10 mouse cellular contexts compared by ENCODE assay signal in genomic region chr15:98691486-98692147, GRCm38 (mm10). TPM values are rescaled to one million over a fixed set of nuclear protein-coding genes. Genes with fewer than 3 reads are reported as not detected.
DNase-seq lines count a peak whose midpoint lies in the region; ATAC-seq and TF ChIP-seq lines count a peak whose summit lies in the region.
"Had no signal": no experiment of that assay in that cellular context is flagged by ENCODE, and none has a peak within 500 bp of the region (broad histone marks: within the 10 kb centered on the region; RNA-seq: fewer than 3 reads in every experiment).

No protein-coding gene starts in this region.

- peak overlapping the region; percentile 82 for H3K27ac ChIP-seq in left cerebral cortex, adult 2 months
- H3K27ac ChIP-seq in embryonic facial prominence, embryonic 11.5 days (replicated peaks; ENCODE audit: low read depth, low read length): no peak overlapping the region
- no peak overlapping the region for H3K27ac ChIP-seq in thymus, adult 2 months (ENCODE audit: control insufficient read depth, insufficient read depth, low read length)
- H3K27ac ChIP-seq: embryonic facial prominence, embryonic 15.5 days had no signal

- no peak for DNase-seq in left cerebral cortex, adult 2 months (ENCODE audit: extremely low spot score in 1 of 2, low spot score in 2 of 2)
- no peak for DNase-seq in left cerebral cortex, adult 8-10 months (ENCODE audit: low spot score in 2 of 2)
- peak; percentile 57 for DNase-seq in embryonic facial prominence, embryonic 11.5 days (ENCODE audit: low spot score)
- DNase-seq in kidney, postnatal 10 days: peak; percentile 41
- DNase-seq in right cerebral cortex, postnatal 14 days: peak; percentile 42
- no peak for DNase-seq in thymus, adult 2 months
- DNase-seq in cerebellum, postnatal 4 days (ENCODE audit: low spot score in 2 of 2): no peak
- no peak for DNase-seq in natural killer cell, adult 2 months (ENCODE audit: low spot score in 2 of 2)

- H3K4me3 ChIP-seq in left cerebral cortex, adult 2 months: no peak overlapping the region
- H3K4me3 ChIP-seq in embryonic facial prominence, embryonic 11.5 days (ENCODE audit: low read depth, low read length): no peak overlapping the region
- H3K4me3 ChIP-seq in thymus, adult 2 months (ENCODE audit: control insufficient read depth, insufficient read depth, low read length): no peak overlapping the region
- H3K4me3 ChIP-seq: embryonic facial prominence, embryonic 15.5 days; megakaryocyte, embryonic 14.5 days had no signal

- no peaks in the 10 kb centered on the region for H3K9me3 ChIP-seq in embryonic facial prominence, embryonic 11.5 days (replicated peaks; ENCODE audit: control insufficient read depth, low read length)
- H3K9me3 ChIP-seq: embryonic facial prominence, embryonic 15.5 days had no signal

- intact Hi-C loops in left cerebral cortex, adult 2 months (cut with DNase I): no loop called here

- ATAC-seq in embryonic facial prominence, embryonic 11.5 days (replicated peaks; ENCODE audit: insufficient number of reproducible peaks, low FRiP score, low TSS enrichment, low read depth): no peak; the same call in 1 of the 2 replicates

- H3K27me3 ChIP-seq in embryonic facial prominence, embryonic 11.5 days (ENCODE audit: control insufficient read depth, insufficient read depth, low read length): no peaks in the 10 kb centered on the region
- H3K27me3 ChIP-seq in thymus, adult 2 months (ENCODE audit: control insufficient read depth, insufficient read depth, low read length): no peaks in the 10 kb centered on the region
- H3K27me3 ChIP-seq: embryonic facial prominence, embryonic 15.5 days had no signal

- no peak overlapping the region for H3K4me2 ChIP-seq in embryonic facial prominence, embryonic 11.5 days (ENCODE audit: low read depth, low read length)
- H3K4me2 ChIP-seq: embryonic facial prominence, embryonic 15.5 days had no signal

- H3K4me1 ChIP-seq in embryonic facial prominence, embryonic 11.5 days (ENCODE audit: control insufficient read depth, insufficient read depth, low read length): peaks cover 3% of the 10 kb centered on the region; the same call in 1 of the 2 replicates
- H3K4me1 ChIP-seq in thymus, adult 2 months (replicated peaks; ENCODE audit: control insufficient read depth, insufficient read depth, low read length): no peaks in the 10 kb centered on the region

- WGBS in embryonic facial prominence, embryonic 11.5 days: 7% methylated on average over 7 of the region's 7 CpGs
- WGBS in thymus, adult 2 months: 99% methylated on average over 7 of the region's 7 CpGs

- TF ChIP-seq POLR2A in thymus, adult 2 months (IDR thresholded peaks at IDR 0.05; ENCODE audit: control insufficient read depth, extremely low read depth, insufficient read depth, low read length, poor library complexity): no peak

- H3K9ac ChIP-seq in embryonic facial prominence, embryonic 11.5 days (replicated peaks; ENCODE audit: low read length): no peak overlapping the region
- H3K9ac ChIP-seq: embryonic facial prominence, embryonic 15.5 days had no signal

- no peaks in the 10 kb centered on the region for H3K36me3 ChIP-seq in embryonic facial prominence, embryonic 11.5 days (replicated peaks; ENCODE audit: control insufficient read depth, insufficient read depth, low read depth, low read length)
- no peaks in the 10 kb centered on the region for H3K36me3 ChIP-seq in thymus, adult 2 months (ENCODE audit: control insufficient read depth, insufficient read depth, low read length)
- H3K36me3 ChIP-seq: embryonic facial prominence, embryonic 15.5 days had no signal

- no peak for TF ChIP-seq CTCF in left cerebral cortex, adult 2 months (IDR thresholded peaks at IDR 0.05)
- TF ChIP-seq CTCF in thymus, adult 2 months (IDR thresholded peaks at IDR 0.05; ENCODE audit: borderline replicate concordance, control insufficient read depth, extremely low read depth, insufficient read depth, low read length, poor library complexity): no peak

RNA-seq across cellular contexts. Expression of gene Rnd1, which starts 14.4 kb away (rescaled TPM):
- 10 to 100 TPM; 27.4 to 27.7 TPM for total RNA-seq in left cerebral cortex, adult 2 months (2021)
- total RNA-seq in left cerebral cortex, adult 8-10 months (2022): 10 to 100 TPM; 15.6 to 22.9 (median 20.5) TPM
- 0.63 and 0.92 TPM in 2 replicates for polyA plus RNA-seq in embryonic facial prominence, embryonic 11.5 days (2014; fragmentation: Nextera tagmentation; extraction: Ambion mirVana)
- 2.6 and 2.8 TPM in 2 replicates for polyA plus RNA-seq in thymus, adult 2 months (2012; rRNA removed)

RNA-seq across cellular contexts. Expression of gene Ccdc65, which starts 16.4 kb away (rescaled TPM):
- total RNA-seq in left cerebral cortex, adult 2 months (2021): 10 to 100 TPM; 11.2 TPM
- 10 to 100 TPM in 3 of 4 experiments, 1 to 10 TPM in 1; 8.6 to 12.7 (median 11.6) TPM for total RNA-seq in left cerebral cortex, adult 8-10 months (2022)
- 1.3 TPM in 2 replicates for polyA plus RNA-seq in embryonic facial prominence, embryonic 11.5 days (2014; fragmentation: Nextera tagmentation; extraction: Ambion mirVana)
- 0.04 and 0.09 TPM in 2 replicates for polyA plus RNA-seq in thymus, adult 2 months (2012; rRNA removed)

RNA-seq across cellular contexts. Expression of gene Ddx23, which starts 28.9 kb away (rescaled TPM):
- 10 to 100 TPM; 84.4 to 90.2 TPM for total RNA-seq in left cerebral cortex, adult 2 months (2021)
- total RNA-seq in left cerebral cortex, adult 8-10 months (2022): 10 to 100 TPM; 77.3 to 95.7 (median 87.1) TPM
- polyA plus RNA-seq in embryonic facial prominence, embryonic 11.5 days (2014; fragmentation: Nextera tagmentation; extraction: Ambion mirVana): 20.8 and 22.0 TPM in 2 replicates
- 59.7 and 65.5 TPM in 2 replicates for polyA plus RNA-seq in thymus, adult 2 months (2012; rRNA removed)

RNA-seq across cellular contexts. Expression of gene Fkbp11, which starts 36.4 kb away (rescaled TPM):
- total RNA-seq in left cerebral cortex, adult 2 months (2021): 1 to 10 TPM; 1.9 TPM
- total RNA-seq in left cerebral cortex, adult 8-10 months (2022): 1 to 10 TPM; 1.1 to 2.3 (median 2.0) TPM
- 18.9 and 21.0 TPM in 2 replicates for polyA plus RNA-seq in embryonic facial prominence, embryonic 11.5 days (2014; fragmentation: Nextera tagmentation; extraction: Ambion mirVana)
- 2.1 and 3.1 TPM in 2 replicates for polyA plus RNA-seq in thymus, adult 2 months (2012; rRNA removed)

Comparison
In these comparisons a context has a peak if more than half of its experiments do, and no peak if none do; other contexts are left out.
1. DNase-seq: peak in embryonic facial prominence, embryonic 11.5 days (single experiment), kidney, postnatal 10 days (single experiment) and right cerebral cortex, postnatal 14 days (single experiment); none in left cerebral cortex, adult 2 months (0 of 2), left cerebral cortex, adult 8-10 months (0 of 2), thymus, adult 2 months (single experiment), cerebellum, postnatal 4 days (0 of 2) and natural killer cell, adult 2 months (0 of 2).